Mouse (Mus musculus) layer of hippocampus, adult 8-10 months (tissue): ENCODE data around the gene Cox4i2. TPM values are rescaled to one million over a fixed set of nuclear protein-coding genes. Genes with fewer than 3 reads are reported as not detected.

Experiments used
- DNase-seq, 2 experiments: peaks; one replicate each; pipeline ENCODE4 v3.0.0; 2022; ENCODE audit warnings: low spot score in 2 of 2
- total RNA-seq, 4 experiments: library from RNA; stranded (reverse); gene quantifications; 2 replicates each; pipeline ENCODE4 v1.2.4; 2022

Cox4i2 gene
- 1 to 10 TPM in 3 of 4 experiments, under 1 TPM in 1; 0.92 to 2.4 (median 2.2) TPM for total RNA-seq

- DNase-seq: no peak
Observed at GRCm38 (mm10) chr2:152753944-152754711, at the start of gene Cox4i2. Gene Cox4i2 (plus strand): TSS chr2:152754173.

GRCm38 (mm10) chr2:152704256-152704605 is 49.7 kb upstream of the Cox4i2 start:
- DNase-seq: no peak

- no peak for DNase-seq
Observed at GRCm38 (mm10) chr2:152704811-152705370, 49.1 kb upstream of the Cox4i2 start.

GRCm38 (mm10) chr2:152705993-152706571 is 47.9 kb upstream of the Cox4i2 start:
- peak; percentile 49 to 59 for DNase-seq

- DNase-seq: no peak
Observed at GRCm38 (mm10) chr2:152707186-152707585, 46.8 kb upstream of the Cox4i2 start.

- DNase-seq: peak; percentile 66 to 67
Observed at GRCm38 (mm10) chr2:152707627-152708026, 46.3 kb upstream of the Cox4i2 start.

GRCm38 (mm10) chr2:152709066-152709465 is 44.9 kb upstream of the Cox4i2 start:
- DNase-seq: no peak

GRCm38 (mm10) chr2:152716241-152716772 is 37.7 kb upstream of the Cox4i2 start:
- DNase-seq: no peak

GRCm38 (mm10) chr2:152717652-152718051 is 36.3 kb upstream of the Cox4i2 start:
- DNase-seq: no peak

GRCm38 (mm10) chr2:152718076-152718475 is 35.9 kb upstream of the Cox4i2 start:
- DNase-seq: no peak

- DNase-seq: no peak
Observed at GRCm38 (mm10) chr2:152723651-152724331, 30.2 kb upstream of the Cox4i2 start.

- no peak for DNase-seq
Observed at GRCm38 (mm10) chr2:152724332-152724723, 29.6 kb upstream of the Cox4i2 start.

- no peak for DNase-seq
Observed at GRCm38 (mm10) chr2:152725178-152725750, 28.7 kb upstream of the Cox4i2 start.

- DNase-seq: no peak
Observed at GRCm38 (mm10) chr2:152726213-152726612, 27.8 kb upstream of the Cox4i2 start.

- no peak for DNase-seq
Observed at GRCm38 (mm10) chr2:152726751-152727335, 27.1 kb upstream of the Cox4i2 start.

GRCm38 (mm10) chr2:152727795-152728510 is 26.0 kb upstream of the Cox4i2 start:
- no peak for DNase-seq

GRCm38 (mm10) chr2:152728594-152728993 is 25.4 kb upstream of the Cox4i2 start:
- DNase-seq: no peak

GRCm38 (mm10) chr2:152729013-152729635 is 24.8 kb upstream of the Cox4i2 start:
- no peak for DNase-seq

GRCm38 (mm10) chr2:152729636-152730020 is 24.3 kb upstream of the Cox4i2 start:
- no peak for DNase-seq

- DNase-seq: no peak
Observed at GRCm38 (mm10) chr2:152733201-152733600, 20.8 kb upstream of the Cox4i2 start.
